Mouse (Mus musculus): Measurements from ENCODE around the gene Nars2. TPM values are rescaled to one million over a fixed set of nuclear protein-coding genes. Genes with fewer than 3 reads are reported as not detected.

Gene Nars2
- total RNA-seq, 2 experiments from 2014 or later: 11.8 to 16.6 TPM

Other genes starting within 250 kb of the Nars2 start
- gene Gab2, start 130.1 kb downstream of the Nars2 start, total RNA-seq (2014; fragmentation: Nextera tagmentation): 5.2 TPM in 2 replicates
- gene Gab2, start 130.1 kb downstream of the Nars2 start, total RNA-seq (2017): 3.1 and 5.3 TPM in 2 replicates

All from megakaryocyte-erythroid progenitor cell, adult 5-6 weeks (primary cell).